Mouse (Mus musculus): Measurements from ENCODE around the gene Gm10408.
"Not testable (repeated sequence)": the region's sequence is repeated elsewhere in the genome, so short reads cannot be mapped to it uniquely, and the experiment has no call there.

Gm10408 gene

GRCm38 (mm10) chr14:3449079-3449478 is at the start of gene Gm10408:
Gm10408 (plus strand) TSS chr14:3449379.
- not testable (repeated sequence) for DNase-seq (ENCODE audit: low spot score)

- not testable (repeated sequence) for DNase-seq (ENCODE audit: low spot score)
These were observed 36.9 kb upstream of the Gm10408 start, which contains the start of gene Gm10409 for GRCm38 (mm10) chr14:3412314-3412713. Gm10409 (plus strand) TSS chr14:3412614.

GRCm38 (mm10) chr14:3427803-3428202 is 21.4 kb upstream of the Gm10408 start, which contains the start of gene Gm3005:
Gm3005 (plus strand) TSS chr14:3428103.
- DNase-seq (ENCODE audit: low spot score): not testable (repeated sequence)
